Mouse (Mus musculus) intestine, embryonic 14.5 days (tissue): Measurements from ENCODE around the gene Baiap3. TPM values are rescaled to one million over a fixed set of nuclear protein-coding genes. Genes with fewer than 3 reads are reported as not detected.
"Not testable (repeated sequence)": the region's sequence is repeated elsewhere in the genome, so short reads cannot be mapped to it uniquely, and the experiment has no call there.

ENCODE experiments used
- ATAC-seq: fragments of 200-750 bp; cut with Nextera tagmentation; replicated peaks from 2 replicates; pipeline ENCODE4 v1.8.0; 2017; ENCODE audit warnings: low read depth, moderate number of reproducible peaks, moderate TSS enrichment, moderate library complexity; ENCODE audit not compliant: low FRiP score, low TSS enrichment
- DNase-seq: peaks from one replicate; pipeline ENCODE4 v3.0.0-alpha.2; 2018; ENCODE audit warnings: low spot score
- H3K27ac ChIP-seq: fragments of 300-500 bp; sonication (generic); 2 replicates; pipeline ENCODE4 v1.5.1; 2014; ENCODE audit warnings: low read depth, mild to moderate bottlenecking, control low read depth
- H3K27me3 ChIP-seq: fragments of 300-500 bp; sonication (generic); replicated peaks from 2 replicates; pipeline ENCODE4 v1.6.1; 2014; ENCODE audit warnings: low read length, control low read depth; ENCODE audit not compliant: control insufficient read depth, insufficient read depth
- H3K36me3 ChIP-seq: fragments of 300-500 bp; sonication (generic); 2 replicates; pipeline ENCODE4 v1.6.1; 2014; ENCODE audit warnings: low read length, control low read depth; ENCODE audit not compliant: control insufficient read depth, insufficient read depth
- H3K4me1 ChIP-seq: fragments of 300-500 bp; sonication (generic); replicated peaks from 2 replicates; pipeline ENCODE4 v1.6.1; 2014; ENCODE audit warnings: low read length, control low read depth, mixed read lengths; ENCODE audit not compliant: control insufficient read depth, insufficient read depth
- H3K4me2 ChIP-seq: fragments of 300-500 bp; sonication (generic); 2 replicates; pipeline ENCODE4 v1.6.1; 2014; ENCODE audit warnings: low read length
- H3K4me3 ChIP-seq: fragments of 300-500 bp; sonication (generic); 2 replicates; pipeline ENCODE4 v1.5.1; 2014; ENCODE audit warnings: low read depth, low read length, control low read depth, mixed read lengths
- H3K9ac ChIP-seq: fragments of 300-500 bp; sonication (generic); 2 replicates; pipeline ENCODE4 v1.6.1; 2014; ENCODE audit warnings: mild to moderate bottlenecking, low read length
- H3K9me3 ChIP-seq: fragments of 300-500 bp; sonication (generic); 2 replicates; pipeline ENCODE4 v1.6.1; 2016; ENCODE audit warnings: low read length, control low read depth; ENCODE audit not compliant: control insufficient read depth
- WGBS: fragments of 180-500 bp; shearing (Covaris S2); extraction: QIAGEN DNeasy Blood & Tissue Kit; methylation state at CpG from one replicate; pipeline ENCODE4 v1.1.7; 2014; 5-methylcytosine and 5-hydroxymethylcytosine counted together
- polyA plus RNA-seq: library from polyadenylated mRNA; unstranded; fragments of >200 nt; fragmentation: Nextera tagmentation; extraction: Ambion mirVana; gene quantifications from 2 replicates; pipeline ENCODE4 v1.2.1, GENCODE M21; 2014

Gene Baiap3
- polyA plus RNA-seq, 1 experiment from 2014 or later = 4.0 TPM

- DNase-seq, H3K27me3 ChIP-seq, H3K27ac ChIP-seq, H3K4me2 ChIP-seq, H3K4me1 ChIP-seq, H3K9me3 ChIP-seq, H3K9ac ChIP-seq, H3K4me3 ChIP-seq, ATAC-seq: not testable (repeated sequence)
- H3K36me3 ChIP-seq = peaks cover 42% of the 10 kb centered on the region
- 93% methylated on average over 5 of the region's 11 CpGs for WGBS
Measured at GRCm38 (mm10) chr17:25231621-25232020, 24.5 kb downstream of the Baiap3 start.

GRCm38 (mm10) chr17:25230700-25231099 is 25.5 kb downstream of the Baiap3 start:
- no peak overlapping the region for H3K4me3 ChIP-seq
- H3K27me3 ChIP-seq = no peaks in the 10 kb centered on the region
- no peaks in the 10 kb centered on the region for H3K9me3 ChIP-seq
- 89% methylated on average over 3 of the region's 3 CpGs for WGBS
- no peak for DNase-seq
- ATAC-seq = no peak
- H3K9ac ChIP-seq = no peak overlapping the region
- peaks cover 47% of the 10 kb centered on the region for H3K36me3 ChIP-seq
- no peak overlapping the region for H3K4me2 ChIP-seq
- no peaks in the 10 kb centered on the region for H3K4me1 ChIP-seq
- no peak overlapping the region for H3K27ac ChIP-seq

- ATAC-seq, H3K4me3 ChIP-seq, DNase-seq, H3K9me3 ChIP-seq, H3K27ac ChIP-seq, H3K4me2 ChIP-seq, H3K4me1 ChIP-seq, H3K9ac ChIP-seq, H3K27me3 ChIP-seq: not testable (repeated sequence)
- 74% methylated on average over 14 of the region's 17 CpGs for WGBS
- H3K36me3 ChIP-seq = peaks cover 42% of the 10 kb centered on the region
Measured at GRCm38 (mm10) chr17:25230014-25230655, 26.0 kb downstream of the Baiap3 start.

- Histone ChIP-seq H3K36me3 (peaks cover 34% of the 10 kb centered on the region), H3K9me3 (no peaks in the 10 kb centered on the region), H3K4me3 (no peak overlapping the region), H3K9ac (no peak overlapping the region), H3K27me3 (no peaks in the 10 kb centered on the region), H3K4me2 (no peak overlapping the region), H3K27ac (no peak overlapping the region), H3K4me1 (no peaks in the 10 kb centered on the region)
- 87% methylated on average over 5 of the region's 5 CpGs for WGBS
- ATAC-seq = no peak
- DNase-seq = no peak
Measured at GRCm38 (mm10) chr17:25227991-25228390, 28.2 kb downstream of the Baiap3 start.

- no peak for ATAC-seq
- Histone ChIP-seq H3K9me3 (no peaks in the 10 kb centered on the region), H3K4me2 (no peak overlapping the region), H3K4me3 (no peak overlapping the region), H3K4me1 (0 out of 2 replicates have a peak, but pooled peaks cover 9% of the 10 kb centered on the region), H3K27ac (no peak overlapping the region), H3K9ac (no peak overlapping the region), H3K36me3 (peaks cover 27% of the 10 kb centered on the region), H3K27me3 (no peaks in the 10 kb centered on the region)
- DNase-seq = no peak
- WGBS = 92% methylated on average over 4 of the region's 4 CpGs
Measured at GRCm38 (mm10) chr17:25225659-25226058, 30.5 kb downstream of the Baiap3 start.

GRCm38 (mm10) chr17:25224586-25225222 is 31.5 kb downstream of the Baiap3 start:
- 87% methylated on average over 7 of the region's 7 CpGs for WGBS
- H3K9me3 ChIP-seq = no peaks in the 10 kb centered on the region
- H3K4me2 ChIP-seq = no peak overlapping the region
- no peak overlapping the region for H3K9ac ChIP-seq
- no peak overlapping the region for H3K4me3 ChIP-seq
- DNase-seq (no peak), ATAC-seq (no peak)
- H3K27me3 ChIP-seq = no peaks in the 10 kb centered on the region
- H3K27ac ChIP-seq = no peak overlapping the region
- H3K4me1 ChIP-seq = 0 out of 2 replicates have a peak, but pooled peaks cover 9% of the 10 kb centered on the region
- peaks cover 20% of the 10 kb centered on the region for H3K36me3 ChIP-seq

- DNase-seq (no peak), ATAC-seq (no peak)
- Histone ChIP-seq H3K36me3 (peaks cover 21% of the 10 kb centered on the region), H3K27ac (no peak overlapping the region), H3K4me3 (peak overlapping the region; percentile 17; the same call in 1 of the 2 replicates), H3K4me2 (peak overlapping the region; percentile 38), H3K9ac (no peak overlapping the region), H3K4me1 (0 out of 2 replicates have a peak, but pooled peaks cover 9% of the 10 kb centered on the region), H3K9me3 (no peaks in the 10 kb centered on the region), H3K27me3 (no peaks in the 10 kb centered on the region)
- WGBS = 59% methylated on average over 6 of the region's 6 CpGs
Measured at GRCm38 (mm10) chr17:25222951-25223601, 33.1 kb downstream of the Baiap3 start.

GRCm38 (mm10) chr17:25222504-25222940 is 33.6 kb downstream of the Baiap3 start:
- H3K4me3 ChIP-seq = peak overlapping the region; percentile 17; the same call in 1 of the 2 replicates
- H3K4me1 ChIP-seq = not testable (repeated sequence)
- DNase-seq = peak; percentile 55

More at GRCm38 (mm10) chr17:25222504-25222940, 33.6 kb downstream of the Baiap3 start:
- H3K9ac ChIP-seq, H3K27ac ChIP-seq, H3K9me3 ChIP-seq, H3K27me3 ChIP-seq: not testable (repeated sequence)
- Histone ChIP-seq H3K36me3 (peaks cover 26% of the 10 kb centered on the region), H3K4me2 (peak overlapping the region; percentile 63)
- WGBS = 15% methylated on average over 15 of the region's 28 CpGs
- ATAC-seq = peak; percentile 86
